Mouse (Mus musculus) ES-E14 (cell line): ENCODE data around the gene Slc9a9. TPM values are rescaled to one million over a fixed set of nuclear protein-coding genes. Genes with fewer than 3 reads are reported as not detected.

Experiments
- DNase-seq: peaks from one replicate; pipeline ENCODE4 v3.0.0-alpha.2; 2013; ENCODE audit warnings: low read depth, low spot score
- H3K27ac ChIP-seq: 2 replicates; pipeline ENCODE4 v1.5.1; 2012; ENCODE audit warnings: low read depth, mild to moderate bottlenecking, low read length, moderate library complexity, mixed read lengths; ENCODE audit not compliant: poor library complexity, insufficient read depth, severe bottlenecking
- H3K36me3 ChIP-seq: 2 replicates; pipeline ENCODE4 v1.6.1; 2012; ENCODE audit warnings: mild to moderate bottlenecking, low read length, moderate library complexity, mixed read lengths; ENCODE audit not compliant: control insufficient read depth, poor library complexity, insufficient read depth, severe bottlenecking
- H3K4me1 ChIP-seq, 2 experiments: fragments of 150-350 bp in 1 of 2; sonication (generic) in 1 of 2; 2 replicates each; pipeline ENCODE4 v1.6.1; 2012; ENCODE audit warnings: low read length in 2 of 2, mild to moderate bottlenecking in 1 of 2, mixed read lengths in 1 of 2; ENCODE audit not compliant: control insufficient read depth in 2 of 2, insufficient read depth in 2 of 2, poor library complexity in 1 of 2
- H3K4me3 ChIP-seq, 2 experiments: fragments of 150-350 bp in 1 of 2; sonication (generic) in 1 of 2; 2 replicates each; pipeline ENCODE4 v1.5.1; 2012; ENCODE audit warnings: low read length in 2 of 2, low read depth in 1 of 2, mild to moderate bottlenecking in 1 of 2, mixed read lengths in 1 of 2; ENCODE audit not compliant: insufficient read depth in 1 of 2, poor library complexity in 1 of 2, severe bottlenecking in 1 of 2
- H3K9ac ChIP-seq: 2 replicates; pipeline ENCODE4 v1.6.1; 2012; ENCODE audit warnings: low read depth, mild to moderate bottlenecking, low read length, mixed read lengths; ENCODE audit not compliant: poor library complexity, insufficient read depth, severe bottlenecking
- H3K9me3 ChIP-seq: fragments of 150-350 bp; sonication (generic); 2 replicates; pipeline ENCODE4 v1.6.1; 2012; ENCODE audit warnings: low read depth, mild to moderate bottlenecking, low read length; ENCODE audit not compliant: control insufficient read depth, insufficient read depth
- CHD2 ChIP-seq: IDR thresholded peaks from 2 replicates; pipeline ENCODE4 v1.6.1; 2014; ENCODE audit warnings: mild to moderate bottlenecking, low read depth, low read length, inconsistent platforms
- HCFC1 ChIP-seq: IDR thresholded peaks from 2 replicates; pipeline ENCODE4 v1.6.1; 2012; ENCODE audit warnings: low read length, inconsistent platforms, borderline replicate concordance; ENCODE audit not compliant: insufficient read depth
- MAFK ChIP-seq: IDR thresholded peaks from 2 replicates; pipeline ENCODE4 v1.6.1; 2014; ENCODE audit warnings: mild to moderate bottlenecking, low read depth, low read length, inconsistent platforms; ENCODE audit not compliant: insufficient read depth
- ZC3H11A ChIP-seq: IDR thresholded peaks from 2 replicates; pipeline ENCODE4 v1.6.1; 2012; ENCODE audit warnings: low read depth, mild to moderate bottlenecking, inconsistent platforms, low read length, borderline replicate concordance
- ZNF384 ChIP-seq: IDR thresholded peaks from 2 replicates; pipeline ENCODE4 v1.6.1; 2012; ENCODE audit warnings: low read depth, low read length, inconsistent platforms
- in situ Hi-C, 2 experiments: fragments of 600-800 bp; cut with MboI; formaldehyde crosslinking; loops; one replicate each; pipeline ENCODE4 v1.15.1; 2025; ENCODE audit warnings: low sequenced_read_pairs in 2 of 2, inconsistent platforms in 1 of 2; ENCODE audit not compliant: unreplicated experiment in 2 of 2
- total RNA-seq: library from RNA; depleted of rRNA; stranded (reverse); fragments of 300-350 nt; gene quantifications from 2 replicates; pipeline ENCODE4 v1.2.3, GENCODE M21; 2012

The Slc9a9 gene
- total RNA-seq, 1 experiment: 0.13 TPM

DNA sequence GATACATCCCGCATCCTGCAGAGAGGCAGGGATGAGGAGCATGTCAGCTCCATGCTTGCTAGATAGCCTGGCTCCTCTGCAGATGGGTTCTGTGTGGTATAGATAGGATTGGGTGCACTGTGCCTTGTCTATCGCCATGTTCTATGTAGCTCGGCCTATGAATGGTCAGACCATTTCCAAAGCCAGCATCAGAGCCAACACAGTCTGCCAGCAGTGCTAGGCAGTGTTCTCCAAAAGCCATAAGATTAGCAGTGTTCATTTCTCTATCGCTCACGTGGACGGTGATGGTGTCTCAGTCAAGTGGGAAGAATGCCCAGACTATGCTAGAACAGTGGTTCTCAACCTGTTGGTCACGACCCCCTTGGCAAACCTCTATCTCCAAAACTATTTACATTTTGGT lies 512.6 kb downstream of the Slc9a9 start:
- no peak overlapping the region for H3K9ac ChIP-seq
- no peaks in the 10 kb centered on the region for H3K9me3 ChIP-seq
- no peak for DNase-seq
- no peaks in the 10 kb centered on the region for H3K36me3 ChIP-seq
- in situ Hi-C loops: no loop called here
- H3K27ac ChIP-seq: no peak overlapping the region
- TF ChIP-seq CHD2 (no peak), HCFC1 (no peak), ZC3H11A (no peak), MAFK (no peak), ZNF384 (no peak)
- no peaks in the 10 kb centered on the region for H3K4me1 ChIP-seq
- no peak overlapping the region for H3K4me3 ChIP-seq

DNA sequence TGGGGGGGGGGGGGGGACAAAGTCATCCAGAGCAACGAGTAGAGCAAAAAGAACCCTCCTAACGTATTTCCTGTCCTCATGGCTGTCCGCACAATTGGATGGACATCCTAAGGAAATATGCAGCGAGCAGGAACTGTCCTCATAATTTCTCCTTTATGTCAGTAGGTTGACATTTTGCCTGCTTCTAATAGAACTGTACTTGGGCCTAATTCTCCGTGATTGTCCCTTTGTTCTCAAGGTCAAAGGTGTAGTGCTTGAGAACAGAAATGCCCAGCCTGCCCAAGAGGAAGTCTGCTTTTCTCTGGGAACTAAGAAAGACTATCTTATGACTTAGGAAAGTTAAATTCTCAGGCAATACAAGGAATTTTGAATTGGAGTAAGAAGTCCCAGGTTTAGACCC lies 514.7 kb downstream of the Slc9a9 start:
- no peak overlapping the region for H3K27ac ChIP-seq
- in situ Hi-C loops: no loop called here
- no peaks in the 10 kb centered on the region for H3K4me1 ChIP-seq
- TF ChIP-seq HCFC1 (no peak), CHD2 (no peak), MAFK (no peak), ZNF384 (no peak), ZC3H11A (no peak)
- H3K9me3 ChIP-seq: no peaks in the 10 kb centered on the region
- H3K36me3 ChIP-seq: no peaks in the 10 kb centered on the region
- no peak overlapping the region for H3K9ac ChIP-seq
- no peak for DNase-seq
- H3K4me3 ChIP-seq: no peak overlapping the region

DNA sequence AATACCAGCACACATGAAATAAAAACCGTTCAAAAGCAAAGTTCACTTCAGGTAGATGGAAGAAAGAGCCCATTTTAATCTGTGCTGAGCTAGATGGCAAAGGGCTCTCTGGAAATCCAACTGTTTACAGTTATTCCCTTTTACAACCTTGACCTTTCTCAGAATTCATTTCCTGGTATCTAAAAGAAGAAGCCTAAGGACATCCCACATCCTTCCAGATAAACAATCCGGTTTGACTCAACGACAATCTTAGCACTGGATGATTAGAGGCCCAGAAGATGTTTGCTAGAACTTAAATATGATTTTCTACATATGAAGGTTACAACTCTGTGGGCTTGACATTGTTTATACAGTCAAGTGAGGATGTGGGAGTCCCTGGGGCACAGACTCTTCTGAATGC lies 516.1 kb downstream of the Slc9a9 start:
- no peaks in the 10 kb centered on the region for H3K9me3 ChIP-seq
- in situ Hi-C loops: no loop called here
- no peak overlapping the region for H3K27ac ChIP-seq
- TF ChIP-seq ZNF384: no peak
- TF ChIP-seq ZC3H11A: no peak
- TF ChIP-seq CHD2: no peak
- TF ChIP-seq HCFC1: no peak
- no peak for TF ChIP-seq MAFK
- no peaks in the 10 kb centered on the region for H3K36me3 ChIP-seq
- H3K4me3 ChIP-seq: no peak overlapping the region
- DNase-seq: no peak
- no peaks in the 10 kb centered on the region for H3K4me1 ChIP-seq
- no peak overlapping the region for H3K9ac ChIP-seq

DNA sequence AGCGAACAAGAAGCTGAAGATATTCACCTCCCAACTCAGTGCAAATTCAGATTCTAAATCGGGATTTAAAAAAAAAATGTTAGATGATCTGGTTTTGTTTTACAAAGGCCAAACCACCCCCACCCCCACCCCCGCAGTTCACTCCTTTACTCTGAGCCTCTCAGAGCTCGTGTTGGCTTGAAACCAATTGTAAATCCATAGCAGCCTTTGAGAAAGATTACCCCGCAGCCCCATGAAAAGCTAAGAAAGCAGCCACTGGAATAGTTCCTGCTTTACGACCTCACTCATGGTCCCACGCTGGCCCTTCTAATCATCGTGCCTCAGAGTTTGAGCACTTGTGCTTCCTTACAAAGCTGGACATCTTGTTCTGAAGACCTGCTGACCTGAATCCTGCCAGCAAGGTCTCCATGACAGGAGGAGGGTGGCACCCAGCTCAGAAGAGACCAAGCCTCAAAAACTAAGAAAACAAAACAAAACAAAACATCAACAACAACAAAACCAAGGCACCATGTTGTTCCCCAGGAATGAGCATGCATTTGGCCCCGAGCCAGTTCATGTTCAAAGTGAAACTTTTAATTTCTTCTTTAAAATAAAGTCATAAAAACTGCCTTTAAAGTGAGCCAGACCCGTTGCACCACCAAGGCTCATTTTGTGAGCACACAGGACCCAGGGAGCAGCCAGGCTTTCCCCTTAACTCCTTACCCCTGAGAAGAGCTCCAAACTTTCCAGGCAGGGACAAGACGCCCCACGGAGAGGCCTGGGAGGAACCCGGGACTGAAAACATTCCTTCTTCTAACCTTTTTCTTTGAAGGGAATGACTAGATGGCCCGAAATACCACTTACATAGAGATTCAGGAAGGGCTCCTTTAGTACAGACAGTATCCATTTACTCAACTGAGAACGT lies 516.9 kb downstream of the Slc9a9 start:
- TF ChIP-seq CHD2 (no peak), MAFK (no peak), ZNF384 (no peak), ZC3H11A (no peak), HCFC1 (no peak)
- DNase-seq: no peak

More for the DNA sequence above, 516.9 kb downstream of the Slc9a9 start:
- Histone ChIP-seq H3K36me3 (no peaks in the 10 kb centered on the region), H3K4me3 (no peak overlapping the region), H3K9me3 (no peaks in the 10 kb centered on the region), H3K27ac (no peak overlapping the region), H3K9ac (no peak overlapping the region), H3K4me1 (no peaks in the 10 kb centered on the region)
- in situ Hi-C loops: no loop called here
